Mouse (Mus musculus): ENCODE results near the gene Pitpnm1. TPM values are rescaled to one million over a fixed set of nuclear protein-coding genes. Genes with fewer than 3 reads are reported as not detected.

Pitpnm1 gene
- total and polyA plus RNA-seq, 3 experiments = 25.3 to 51.2 TPM; not detected in 1

DNA sequence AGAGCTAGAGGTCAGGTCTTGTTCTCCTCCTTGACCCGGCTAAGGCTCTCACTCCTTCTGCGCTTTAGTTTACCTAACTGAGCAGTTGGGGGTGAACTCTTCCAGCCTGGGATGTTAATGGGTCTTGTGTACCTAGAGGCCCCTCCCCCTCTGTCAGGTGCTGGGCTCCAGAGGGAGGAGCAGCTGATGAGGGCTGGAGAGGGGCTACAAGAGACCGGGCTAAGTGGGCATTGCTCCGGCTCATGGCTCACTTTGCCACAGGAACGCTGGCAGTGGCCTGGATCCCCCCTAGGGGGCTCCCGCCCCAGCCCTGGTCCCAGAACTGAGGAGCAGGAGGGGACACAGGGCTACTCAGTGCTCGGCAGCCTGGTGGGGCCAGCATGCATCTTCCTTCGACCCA lies 16.0 kb upstream of the Pitpnm1 start:
- no peak for DNase-seq (ENCODE audit: low read depth, low spot score)
- no peaks in the 10 kb centered on the region for H3K9me3 ChIP-seq (replicated peaks; ENCODE audit: insufficient read depth, low read length)
- no peak overlapping the region for H3K4me3 ChIP-seq (ENCODE audit: control insufficient read depth in 1 of 2, insufficient read depth in 1 of 2, low read depth in 2 of 2, low read length in 2 of 2)
- no peak overlapping the region for H3K27ac ChIP-seq (ENCODE audit: control insufficient read depth, low read depth, low read length)
- H3K9ac ChIP-seq (ENCODE audit: control insufficient read depth, low read depth, low read length, poor library complexity, severe bottlenecking) = no peak overlapping the region
- peaks cover 0 to 1% of the 10 kb centered on the region in 2 experiments; a peak in 2 of 4 replicates for H3K27me3 ChIP-seq (ENCODE audit: control insufficient read depth in 1 of 2, insufficient read depth in 2 of 2, low read length in 2 of 2)
- no peaks in the 10 kb centered on the region for H3K36me3 ChIP-seq (ENCODE audit: control insufficient read depth in 1 of 2, insufficient read depth in 2 of 2, low read length in 2 of 2)
- H3K79me2 ChIP-seq (ENCODE audit: control insufficient read depth, insufficient read depth, low read length, poor library complexity) = no peaks in the 10 kb centered on the region
- H3K4me1 ChIP-seq (ENCODE audit: control insufficient read depth in 1 of 2, insufficient read depth in 2 of 2, low read length in 2 of 2) = peaks cover 0 to 5% of the 10 kb centered on the region in 2 experiments; a peak in 1 of 4 replicates
- TF ChIP-seq HCFC1 (IDR thresholded peaks at IDR 0.05; ENCODE audit: low read depth, low read length) (no peak), CTCF (IDR thresholded peaks at IDR 0.05 in 2 of 3, conservative IDR thresholded peaks at IDR 0.05 in 1 of 3; ENCODE audit: control insufficient read depth in 1 of 3, insufficient read depth in 1 of 3, low read depth in 2 of 3, low read length in 3 of 3, poor library complexity in 1 of 3, severe bottlenecking in 1 of 3) (peak in 2 of 3 experiments; percentile 0 to 10; a peak in 1 of 6 replicates)

DNA sequence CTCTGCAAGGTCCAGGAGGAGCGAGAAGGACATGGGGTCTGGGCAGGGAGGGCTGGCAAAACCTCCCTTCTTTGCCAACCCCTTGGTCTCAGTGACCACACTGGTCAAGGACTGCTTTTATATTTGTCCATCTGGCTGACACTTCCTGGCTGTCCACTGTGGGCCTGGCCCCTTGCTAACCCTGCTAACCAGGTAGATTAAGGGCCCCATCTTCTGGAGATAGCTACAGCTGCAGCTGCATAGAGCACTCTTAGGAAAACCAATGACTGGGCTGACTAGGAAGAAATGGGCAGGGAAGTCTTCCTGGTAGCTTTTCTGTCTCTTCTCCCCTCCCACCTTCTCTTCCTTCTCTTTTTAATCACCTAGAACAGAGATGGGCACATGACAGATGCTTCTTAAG lies 14.8 kb upstream of the Pitpnm1 start:
- no peak overlapping the region for H3K4me3 ChIP-seq (ENCODE audit: control insufficient read depth in 1 of 2, insufficient read depth in 1 of 2, low read depth in 2 of 2, low read length in 2 of 2)
- H3K36me3 ChIP-seq (ENCODE audit: control insufficient read depth in 1 of 2, insufficient read depth in 2 of 2, low read length in 2 of 2) = no peaks in the 10 kb centered on the region
- no peaks in the 10 kb centered on the region; a peak in 2 of 4 replicates for H3K27me3 ChIP-seq (ENCODE audit: control insufficient read depth in 1 of 2, insufficient read depth in 2 of 2, low read length in 2 of 2)
- DNase-seq (ENCODE audit: low read depth, low spot score) = no peak
- H3K27ac ChIP-seq (ENCODE audit: control insufficient read depth, low read depth, low read length) = no peak overlapping the region
- no peaks in the 10 kb centered on the region for H3K4me1 ChIP-seq (ENCODE audit: control insufficient read depth in 1 of 2, insufficient read depth in 2 of 2, low read length in 2 of 2)
- no peaks in the 10 kb centered on the region for H3K79me2 ChIP-seq (ENCODE audit: control insufficient read depth, insufficient read depth, low read length, poor library complexity)
- H3K9ac ChIP-seq (ENCODE audit: control insufficient read depth, low read depth, low read length, poor library complexity, severe bottlenecking) = no peak overlapping the region
- TF ChIP-seq ZC3H11A (IDR thresholded peaks at IDR 0.05; ENCODE audit: low read depth, low read length) (peak; percentile 12; the same call in 1 of the 2 replicates), RAD21 (IDR thresholded peaks at IDR 0.05; ENCODE audit: low read depth, low read length) (peak; percentile 21), SMC3 (IDR thresholded peaks at IDR 0.05; ENCODE audit: low read depth, low read length) (0 out of 2 replicates have a peak, but pooled peaks have one; percentile 22), TCF12 (IDR thresholded peaks at IDR 0.05; ENCODE audit: low read depth, low read length) (no peak), ZNF384 (IDR thresholded peaks at IDR 0.05; ENCODE audit: low read depth, low read length) (no peak), JUND (IDR thresholded peaks at IDR 0.05; ENCODE audit: low read depth, low read length) (no peak), USF1 (IDR thresholded peaks at IDR 0.05; ENCODE audit: low read depth, low read length) (no peak), ZMIZ1 (IDR thresholded peaks at IDR 0.05; ENCODE audit: low read depth, low read length) (no peak), UBTF (IDR thresholded peaks at IDR 0.05; ENCODE audit: borderline replicate concordance, insufficient read depth, low read depth, low read length) (no peak), EP300 (IDR thresholded peaks at IDR 0.05; ENCODE audit: low read depth in 1 of 2, low read length in 2 of 2) (no peak), MAFK (IDR thresholded peaks at IDR 0.05; ENCODE audit: borderline replicate concordance, low read depth, low read length) (no peak), BHLHE40 (IDR thresholded peaks at IDR 0.05; ENCODE audit: borderline replicate concordance, low read depth, low read length) (no peak), CTCF (IDR thresholded peaks at IDR 0.05 in 2 of 3, conservative IDR thresholded peaks at IDR 0.05 in 1 of 3; ENCODE audit: control insufficient read depth in 1 of 3, insufficient read depth in 1 of 3, low read depth in 2 of 3, low read length in 3 of 3, poor library complexity in 1 of 3, severe bottlenecking in 1 of 3) (peak in 1 of 3 experiments; percentile 23; a peak in 2 of 6 replicates), POLR2A (IDR thresholded peaks at IDR 0.05; ENCODE audit: control insufficient read depth in 1 of 2, insufficient read depth in 1 of 2, low read depth in 1 of 2, low read length in 2 of 2, poor library complexity in 1 of 2) (no peak), KAT2A (conservative IDR thresholded peaks at IDR 0.05; ENCODE audit: low read depth, low read length) (no peak), MEF2A (IDR thresholded peaks at IDR 0.05; ENCODE audit: extremely low read depth, insufficient replicate concordance, low read depth, low read length, poor library complexity, severe bottlenecking) (no peak), CHD1 (IDR thresholded peaks at IDR 0.05; ENCODE audit: low read depth, low read length) (no peak), E2F4 (IDR thresholded peaks at IDR 0.05; ENCODE audit: borderline replicate concordance, low read depth, low read length) (no peak), NRF1 (IDR thresholded peaks at IDR 0.05; ENCODE audit: insufficient read depth, low read depth, low read length, poor library complexity, severe bottlenecking) (no peak), MYC (IDR thresholded peaks at IDR 0.05; ENCODE audit: low read depth, low read length) (no peak)
- H3K9me3 ChIP-seq (replicated peaks; ENCODE audit: insufficient read depth, low read length) = no peaks in the 10 kb centered on the region
